Mouse (Mus musculus): ENCODE results near the gene Map3k14.

GRCm38 (mm10) chr11:103171286-103171620 lies 96.0 kb downstream of the Map3k14 start:
- no peak for TF ChIP-seq CTCF (conservative IDR thresholded peaks at IDR 0.05; ENCODE audit: low read length)
- no peak for TF ChIP-seq POU5F1 (IDR thresholded peaks at IDR 0.05; ENCODE audit: borderline replicate concordance, low read length)
- no peak for TF ChIP-seq NANOG (IDR thresholded peaks at IDR 0.05; ENCODE audit: borderline replicate concordance, low read length)
